Mouse (Mus musculus) adrenal gland, postnatal 36 days (tissue): ENCODE measurements around the gene Actr1a. TPM values are rescaled to one million over a fixed set of nuclear protein-coding genes. Genes with fewer than 3 reads are reported as not detected.
A peak's percentile ranks its signal among the peaks of the same experiment; 100 is the strongest.

Experiments used
- DNase-seq, 2 experiments: peaks; one replicate each; pipeline ENCODE4 v3.0.0; 2021; ENCODE audit warnings: mixed read lengths in 1 of 2
- total RNA-seq, 2 experiments: library from RNA; stranded (reverse); gene quantifications; 2 replicates each; pipeline ENCODE4 v1.2.3; 2021

Gene Actr1a
- total RNA-seq, 2 experiments from 2014 or later: 107 to 111 TPM

DNA sequence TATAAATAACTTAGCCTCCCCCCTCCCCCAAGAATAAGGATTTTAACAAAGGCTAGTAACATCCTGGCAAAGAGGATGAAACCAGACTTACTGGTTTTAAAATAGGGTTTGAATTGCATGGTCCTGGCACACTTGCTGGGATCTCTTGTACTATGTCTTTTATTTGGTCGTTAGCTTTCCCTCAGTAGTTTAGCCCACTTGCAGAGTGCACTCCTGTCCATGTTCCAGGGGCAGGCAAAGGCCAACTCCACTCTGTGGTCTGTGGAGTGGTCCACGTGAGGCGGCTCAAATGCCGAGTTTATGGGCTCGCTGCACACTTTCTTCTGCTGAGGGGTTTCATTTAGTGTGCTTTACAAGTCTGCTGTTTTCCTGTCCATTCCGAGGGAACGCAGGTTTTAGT is 4.3 kb upstream of the Actr1a start:
- no peak for DNase-seq

DNA sequence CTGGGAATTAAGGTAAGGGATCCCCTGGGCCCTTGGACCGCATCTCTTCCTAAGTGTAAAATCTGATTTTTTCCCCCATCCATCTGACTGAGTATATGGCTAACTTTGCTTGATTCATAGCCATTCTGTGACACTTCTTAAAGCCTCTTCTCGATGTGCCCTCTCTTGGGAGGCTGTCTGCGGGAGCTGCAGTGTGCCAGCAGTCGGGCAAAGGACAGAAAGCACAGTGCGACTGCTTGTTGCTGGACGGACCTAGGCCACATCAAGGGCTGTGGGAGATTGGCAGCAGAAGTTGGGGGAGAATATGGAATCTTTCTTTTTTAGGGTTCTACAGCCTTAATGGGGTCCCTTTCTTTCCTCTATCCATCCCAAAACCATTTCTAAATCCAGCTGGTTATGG is 3.8 kb upstream of the Actr1a start:
- no peak for DNase-seq

DNA sequence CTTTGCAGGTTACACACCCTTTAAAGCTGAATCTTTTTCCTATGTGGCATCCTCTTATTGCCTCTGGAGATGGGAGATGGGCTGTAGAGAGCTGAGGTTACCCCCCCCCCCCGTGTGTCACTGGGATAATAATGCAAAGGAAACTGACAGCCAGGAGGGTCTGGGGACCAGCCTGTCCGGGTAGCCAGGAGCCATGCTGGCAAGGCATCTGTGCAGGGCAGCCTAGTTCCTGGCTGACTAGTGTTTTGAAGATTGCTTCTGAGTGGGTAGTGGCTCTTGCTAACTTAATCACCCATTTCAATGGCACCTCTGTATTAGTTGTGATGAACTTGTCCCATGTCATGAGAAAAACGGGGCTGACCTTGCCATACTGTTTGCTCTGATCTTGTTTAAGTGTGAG is 2.9 kb upstream of the Actr1a start:
- DNase-seq: no peak

DNA sequence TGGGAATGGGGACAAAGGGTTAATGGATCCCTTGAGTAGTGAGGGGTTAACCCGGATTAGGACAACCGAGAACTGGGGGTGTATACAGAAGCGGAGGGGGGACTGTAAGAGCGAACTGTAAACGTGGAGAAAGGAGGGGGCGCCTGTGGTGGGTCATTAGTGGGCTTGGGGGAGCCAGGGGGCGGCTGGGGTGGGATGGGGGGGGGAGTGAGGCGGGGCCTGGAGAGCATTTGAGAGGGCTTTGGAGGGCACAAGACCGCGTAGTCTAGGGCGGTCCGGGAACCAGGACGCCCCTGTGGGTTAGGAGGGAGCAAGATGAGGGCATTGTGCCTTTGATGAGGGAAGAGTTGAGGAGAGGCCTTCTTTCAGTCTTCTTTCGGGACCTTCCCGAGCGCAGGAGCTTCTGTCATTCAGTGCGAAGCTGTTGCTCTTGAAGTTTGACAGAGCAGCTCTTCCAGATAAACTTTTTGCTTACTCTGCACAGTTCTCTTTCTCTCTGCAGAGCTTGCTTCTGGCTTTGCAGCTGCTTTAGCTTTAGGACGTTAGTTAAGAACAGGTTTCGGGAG is 2.0 kb upstream of the Actr1a start:
- DNase-seq: peak in 1 of 2 experiments; percentile 26

DNA sequence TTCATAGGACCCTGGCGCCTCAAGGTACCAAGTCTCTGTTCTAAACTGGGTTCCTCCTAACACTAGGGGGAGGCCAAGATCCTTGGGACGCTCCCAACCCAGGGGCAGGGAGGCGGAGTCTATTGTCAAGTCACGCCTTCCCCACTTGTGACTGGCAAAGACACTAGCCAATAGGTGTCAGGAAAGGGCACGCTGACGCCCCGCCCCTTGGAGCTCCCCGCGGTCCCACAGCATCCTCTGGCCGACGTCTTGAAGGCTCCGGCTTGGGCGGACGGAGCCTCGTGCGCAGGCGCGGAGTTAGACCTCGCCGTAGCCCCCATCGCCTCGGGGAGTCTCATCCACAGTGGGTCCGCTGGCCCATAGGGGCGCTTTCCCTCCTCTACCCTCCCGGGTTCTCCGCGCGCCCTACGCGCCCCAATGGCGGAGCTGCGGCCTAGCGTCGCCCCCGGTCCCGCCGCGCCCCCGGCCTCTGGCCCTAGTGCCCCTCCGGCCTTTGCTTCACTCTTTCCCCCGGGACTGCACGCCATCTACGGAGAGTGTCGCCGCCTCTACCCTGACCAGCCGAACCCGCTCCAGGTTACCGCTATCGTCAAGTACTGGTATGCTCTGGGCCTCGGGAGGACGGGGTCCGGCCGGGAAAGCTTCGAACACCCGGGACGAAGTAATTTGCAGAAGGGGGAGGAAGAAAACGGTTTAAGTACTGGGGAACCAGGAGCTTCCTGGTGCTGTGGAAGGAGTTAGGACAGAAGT is 1.3 kb upstream of the Actr1a start, which contains the start of gene Sufu:
Gene Sufu, plus strand, starts transcription at position 211 of the 750 bp plus-strand sequence.
- DNase-seq: peak; percentile 98

DNA sequence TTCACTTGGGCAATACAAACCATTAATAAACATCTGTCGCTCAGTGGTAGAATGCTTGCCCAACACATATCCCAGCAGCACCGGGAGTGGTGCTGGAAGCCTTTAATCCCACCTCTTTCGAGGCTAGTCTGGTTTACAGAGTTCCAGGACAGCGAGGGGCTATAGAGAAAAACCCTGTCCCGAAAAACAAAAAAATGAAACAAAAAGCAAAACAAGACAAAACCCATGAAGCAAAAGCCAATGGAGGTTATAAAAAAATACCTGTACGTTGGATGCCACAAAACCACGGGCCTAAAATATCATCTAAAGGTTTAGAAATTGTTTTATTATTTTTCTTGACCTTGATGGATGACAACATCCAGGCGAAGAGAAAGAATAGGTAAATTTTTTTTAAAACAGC is 561 bp upstream of the Actr1a start:
- no peak for DNase-seq

DNA sequence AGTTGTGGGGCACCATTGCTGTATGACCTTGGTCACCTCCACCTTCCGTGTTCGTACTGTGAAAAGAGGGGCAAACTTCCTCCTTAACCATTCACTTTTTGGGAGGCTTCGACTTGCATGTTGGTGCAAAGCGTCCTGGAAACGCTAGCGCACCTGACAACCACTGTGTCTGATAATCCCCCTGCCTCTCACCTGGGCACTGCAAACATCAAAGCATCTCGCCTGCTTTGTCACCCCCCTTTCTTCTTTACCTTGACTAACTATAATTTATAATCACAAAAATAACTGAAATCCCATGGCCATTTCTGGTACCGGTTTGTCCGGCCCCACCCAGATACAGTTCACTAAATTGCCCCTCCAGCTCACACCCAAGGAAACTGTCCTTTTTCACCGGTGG is 838 bp downstream of the Actr1a start:
- no peak for DNase-seq

DNA sequence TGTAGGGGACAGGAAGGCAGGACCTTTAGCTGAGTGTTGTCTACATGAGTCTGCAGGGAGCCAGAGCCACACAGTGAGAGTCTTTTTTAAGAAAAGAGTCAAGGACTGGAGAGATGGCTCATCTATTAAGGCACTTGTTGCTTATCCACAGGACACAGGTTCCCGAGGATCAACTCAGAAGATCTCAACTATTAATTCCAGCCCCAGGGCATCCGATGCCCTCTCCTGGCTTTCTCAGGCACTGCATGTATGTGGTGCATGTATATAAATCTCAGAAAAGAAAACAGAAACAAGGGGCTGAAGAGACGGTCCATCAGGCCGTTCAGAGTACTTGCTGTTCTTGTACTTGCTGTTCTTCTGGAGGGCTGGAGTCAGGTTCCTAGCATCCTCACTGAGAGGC is 3.5 kb downstream of the Actr1a start:
- DNase-seq: peak; percentile 48 to 56

DNA sequence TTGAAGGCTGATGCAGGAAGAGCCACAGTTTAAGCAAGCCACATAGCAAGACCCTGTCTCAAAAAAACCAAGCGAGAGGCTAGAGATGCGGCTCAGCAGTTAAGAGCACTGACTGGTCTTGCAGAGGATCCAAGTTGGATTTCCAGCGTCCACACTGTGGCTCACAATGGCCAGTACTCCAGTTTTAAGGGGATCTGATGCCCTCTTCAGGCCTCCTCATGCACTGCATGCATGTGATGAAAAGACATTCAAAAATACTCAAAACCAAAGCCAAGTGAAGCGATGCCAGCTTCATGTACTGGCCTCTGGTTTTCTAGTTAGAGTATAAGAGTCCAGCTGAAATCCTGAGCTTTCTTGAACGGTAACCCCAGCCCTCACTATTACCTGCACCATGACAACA is 5.7 kb downstream of the Actr1a start:
- DNase-seq: peak in 1 of 2 experiments; percentile 26

DNA sequence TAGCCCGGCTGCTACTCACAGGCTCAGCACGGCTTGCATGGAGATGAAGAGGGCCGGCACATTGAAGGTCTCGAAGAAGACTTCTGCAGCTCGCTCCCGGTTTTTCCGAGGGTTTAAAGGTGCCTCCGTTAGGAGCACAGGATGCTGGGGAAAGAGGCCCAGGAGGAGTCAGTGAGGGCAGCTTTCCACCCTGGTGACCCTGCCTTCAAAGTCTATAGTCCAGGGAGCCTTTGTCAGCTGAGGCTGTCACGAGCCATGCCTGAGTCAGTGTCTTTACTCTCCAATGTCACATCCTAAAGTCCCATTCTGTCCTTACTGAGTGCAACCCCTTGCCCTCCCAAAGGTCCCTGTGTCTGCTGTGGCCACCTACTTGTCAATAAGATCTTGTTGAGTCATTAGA is 13.3 kb downstream of the Actr1a start:
- DNase-seq: no peak

DNA sequence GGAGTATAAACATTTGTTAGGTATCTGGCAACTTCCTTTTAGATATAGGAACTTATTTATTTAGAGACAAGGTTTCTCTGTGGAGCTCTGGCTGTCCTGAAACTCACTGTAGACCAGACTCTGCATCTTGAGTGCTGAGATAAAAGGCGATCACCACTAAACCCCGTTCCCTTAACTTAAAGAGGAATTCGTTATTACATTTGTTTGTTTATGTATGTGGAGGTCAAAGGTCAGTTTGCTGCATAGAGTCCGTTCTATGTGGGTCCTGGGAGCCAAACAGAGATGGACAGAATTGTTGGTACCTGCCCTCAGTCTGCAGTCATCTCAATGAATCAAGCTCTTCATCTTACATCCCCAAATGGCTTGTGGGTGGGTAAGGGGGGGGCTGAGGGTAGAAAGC is 19.7 kb downstream of the Actr1a start:
- no peak for DNase-seq

DNA sequence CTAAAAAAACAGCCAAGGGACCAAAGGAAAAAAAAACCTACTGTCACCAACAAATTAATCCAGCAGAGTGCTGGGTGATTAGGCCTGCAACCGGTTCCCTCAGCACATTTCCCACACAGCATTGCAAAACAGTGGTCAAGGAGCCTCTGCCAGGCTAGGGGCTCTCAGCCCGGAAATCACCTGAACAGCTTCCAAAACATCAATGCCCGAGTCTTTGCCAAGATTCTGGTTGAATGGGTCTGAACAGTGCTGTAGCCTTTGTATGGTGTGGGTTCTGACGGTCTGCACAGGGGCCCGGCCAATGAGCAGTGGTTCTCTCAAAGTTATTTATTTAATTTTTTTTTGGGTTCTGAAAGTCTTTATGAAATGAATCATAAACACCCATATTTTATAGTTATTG is 20.1 kb downstream of the Actr1a start:
- DNase-seq: no peak

DNA sequence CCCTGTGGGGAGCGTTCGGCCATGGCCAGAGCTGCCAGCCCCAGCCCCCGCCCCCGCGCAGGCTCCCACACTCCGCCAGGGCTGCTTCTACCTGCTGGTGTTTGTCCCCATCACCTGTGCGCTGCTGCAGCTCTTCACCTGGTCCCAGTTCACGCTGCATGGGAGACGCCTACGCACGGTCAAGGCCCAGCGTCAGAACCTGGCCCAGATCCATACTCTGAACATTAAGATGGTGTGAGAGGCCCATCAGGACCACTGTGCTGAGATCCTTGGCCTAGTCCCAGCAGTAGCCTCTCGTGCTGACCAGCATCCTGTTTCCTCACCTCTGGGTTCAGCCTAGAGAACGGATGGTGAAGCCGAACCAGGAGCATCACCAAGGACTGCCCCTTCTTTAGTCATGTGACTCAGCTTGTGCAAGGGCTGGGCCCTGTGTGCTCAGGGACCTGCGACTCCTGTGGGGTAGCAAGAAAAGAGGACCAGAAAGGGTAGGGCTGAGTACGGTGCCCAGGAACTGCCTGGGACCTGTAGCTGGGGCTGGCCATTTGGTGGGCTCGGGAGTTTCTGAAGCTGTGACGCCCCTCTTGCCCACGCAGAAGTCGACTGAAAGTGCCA is 21.0 kb downstream of the Actr1a start:
- no peak for DNase-seq

DNA sequence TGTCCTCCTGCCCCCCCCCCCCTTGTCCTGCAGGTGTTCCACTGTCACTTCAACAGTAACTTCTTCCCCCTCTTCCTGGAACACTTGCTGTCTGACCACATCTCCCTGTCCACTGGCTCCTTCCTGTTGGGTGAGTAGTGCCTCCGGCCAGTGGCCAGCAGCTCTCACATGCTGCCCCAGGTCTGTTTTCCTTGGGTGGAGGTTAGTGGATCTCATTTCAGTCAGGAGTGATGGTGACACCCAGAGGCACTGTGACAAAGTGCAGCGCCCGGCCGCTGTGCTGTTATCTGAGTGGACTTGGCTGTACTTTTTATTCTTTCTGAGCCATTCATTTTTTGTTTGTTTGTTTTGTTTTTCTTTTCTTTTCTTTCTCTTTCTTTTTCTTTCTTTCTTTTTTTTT is 26.3 kb downstream of the Actr1a start:
- peak; percentile 74 to 78 for DNase-seq

DNA sequence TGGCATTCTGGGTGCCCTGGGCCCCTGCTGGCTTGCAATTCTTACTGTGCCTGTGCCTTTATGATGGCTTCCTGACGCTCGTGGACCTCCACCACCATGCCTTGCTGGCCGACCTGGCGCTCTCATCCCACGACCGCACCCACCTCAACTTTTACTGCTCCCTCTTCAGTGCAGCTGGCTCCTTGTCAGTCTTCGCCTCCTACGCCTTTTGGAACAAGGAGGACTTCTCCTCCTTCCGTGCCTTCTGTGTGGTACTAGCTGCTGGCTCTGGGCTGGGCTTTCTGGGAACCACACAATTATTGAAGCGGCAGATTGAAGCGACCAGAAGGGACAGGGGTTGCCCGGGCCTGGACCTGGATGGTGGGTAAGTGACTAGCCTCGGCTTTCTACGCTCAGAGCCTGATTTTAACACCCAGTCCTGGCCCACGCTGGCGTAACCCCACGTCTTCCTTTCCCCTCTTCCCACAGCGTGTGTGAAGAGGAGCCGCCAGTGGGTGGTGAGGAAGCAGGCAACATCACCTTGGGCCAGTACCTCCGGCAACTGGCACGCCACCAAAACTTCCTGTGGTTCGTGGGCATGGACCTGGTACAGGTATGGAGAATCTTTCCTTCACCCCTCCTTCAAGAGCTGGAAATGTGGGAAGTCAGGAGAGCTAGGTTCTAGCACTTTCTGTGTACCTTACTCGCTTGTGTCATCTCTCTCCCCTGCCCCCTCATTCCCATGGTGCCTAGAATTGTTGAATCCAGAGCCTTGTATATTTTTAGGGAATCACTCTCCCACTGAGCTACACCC is 27.6 kb downstream of the Actr1a start:
- DNase-seq: no peak

DNA sequence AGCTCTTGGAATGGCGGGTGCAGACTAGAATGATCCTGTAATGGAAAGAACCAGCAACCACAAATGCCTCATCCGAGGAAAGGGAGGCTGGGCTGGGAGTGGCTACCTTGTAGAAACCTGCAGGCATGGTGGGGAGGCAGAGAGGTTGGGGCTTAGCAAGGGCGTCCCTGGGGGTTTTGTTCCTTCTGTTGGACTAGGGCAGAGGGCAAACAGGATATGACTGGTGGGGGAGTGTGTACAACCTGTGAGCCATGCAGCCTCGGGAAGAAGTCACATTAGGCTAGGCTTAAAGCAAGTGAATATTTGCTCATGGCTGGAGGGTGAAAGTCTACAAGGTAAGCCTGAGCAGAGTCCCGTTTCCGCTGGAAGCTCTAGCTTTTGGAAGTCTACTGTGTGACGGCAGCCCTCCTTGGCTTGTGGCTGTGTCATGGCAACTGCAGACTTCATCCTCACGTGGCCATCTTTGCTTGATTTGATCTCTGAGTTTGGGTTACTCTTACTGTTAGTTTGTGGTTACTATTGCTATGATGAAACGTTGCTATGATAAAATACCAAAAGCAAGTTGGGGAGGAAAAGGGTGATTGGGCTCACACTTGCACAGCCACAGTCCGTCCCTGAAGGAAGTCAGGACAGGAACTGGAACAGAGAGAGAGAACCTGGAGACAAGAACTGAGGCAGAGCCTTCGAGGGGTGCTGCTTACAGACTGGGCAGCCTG is 32.1 kb downstream of the Actr1a start:
- DNase-seq: no peak

DNA sequence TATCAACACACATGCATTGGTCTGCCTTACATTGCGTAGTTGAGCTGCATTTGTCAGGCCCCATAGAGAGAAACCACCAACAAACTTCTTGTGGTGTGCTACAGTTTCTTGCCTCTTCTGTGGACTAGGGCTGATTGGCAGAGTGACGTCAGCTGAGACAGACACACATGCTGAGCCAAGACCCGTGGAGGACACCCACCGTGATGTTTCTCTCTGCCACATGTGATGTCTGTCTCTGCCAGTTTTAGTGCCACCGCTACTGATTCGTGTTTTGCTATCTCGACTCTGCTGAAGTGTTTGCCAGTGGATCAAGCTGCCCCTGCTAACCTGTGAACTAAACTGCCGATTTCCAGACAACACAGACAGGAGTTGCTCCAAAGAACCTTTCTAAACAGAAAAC is 33.4 kb downstream of the Actr1a start:
- no peak for DNase-seq

DNA sequence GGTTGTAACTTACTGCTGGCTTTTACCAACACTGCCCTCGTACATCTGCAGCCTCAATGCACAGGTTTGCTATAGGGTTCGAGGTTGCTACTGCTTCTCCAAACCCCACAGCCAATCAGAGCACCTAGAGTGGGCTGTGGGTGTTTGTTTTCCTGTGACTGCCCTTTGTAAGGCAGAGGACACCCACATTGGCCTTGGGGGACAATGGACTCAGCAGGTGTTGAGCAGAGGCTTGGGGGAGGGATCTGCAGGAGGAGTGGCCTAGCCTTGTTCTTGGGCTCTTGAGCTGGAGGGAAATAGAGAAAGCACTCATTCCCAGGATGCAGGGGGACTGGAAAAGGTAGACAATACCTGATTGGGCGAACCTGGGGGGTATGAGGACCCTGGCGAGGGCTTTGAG is 37.2 kb downstream of the Actr1a start:
- no peak for DNase-seq

DNA sequence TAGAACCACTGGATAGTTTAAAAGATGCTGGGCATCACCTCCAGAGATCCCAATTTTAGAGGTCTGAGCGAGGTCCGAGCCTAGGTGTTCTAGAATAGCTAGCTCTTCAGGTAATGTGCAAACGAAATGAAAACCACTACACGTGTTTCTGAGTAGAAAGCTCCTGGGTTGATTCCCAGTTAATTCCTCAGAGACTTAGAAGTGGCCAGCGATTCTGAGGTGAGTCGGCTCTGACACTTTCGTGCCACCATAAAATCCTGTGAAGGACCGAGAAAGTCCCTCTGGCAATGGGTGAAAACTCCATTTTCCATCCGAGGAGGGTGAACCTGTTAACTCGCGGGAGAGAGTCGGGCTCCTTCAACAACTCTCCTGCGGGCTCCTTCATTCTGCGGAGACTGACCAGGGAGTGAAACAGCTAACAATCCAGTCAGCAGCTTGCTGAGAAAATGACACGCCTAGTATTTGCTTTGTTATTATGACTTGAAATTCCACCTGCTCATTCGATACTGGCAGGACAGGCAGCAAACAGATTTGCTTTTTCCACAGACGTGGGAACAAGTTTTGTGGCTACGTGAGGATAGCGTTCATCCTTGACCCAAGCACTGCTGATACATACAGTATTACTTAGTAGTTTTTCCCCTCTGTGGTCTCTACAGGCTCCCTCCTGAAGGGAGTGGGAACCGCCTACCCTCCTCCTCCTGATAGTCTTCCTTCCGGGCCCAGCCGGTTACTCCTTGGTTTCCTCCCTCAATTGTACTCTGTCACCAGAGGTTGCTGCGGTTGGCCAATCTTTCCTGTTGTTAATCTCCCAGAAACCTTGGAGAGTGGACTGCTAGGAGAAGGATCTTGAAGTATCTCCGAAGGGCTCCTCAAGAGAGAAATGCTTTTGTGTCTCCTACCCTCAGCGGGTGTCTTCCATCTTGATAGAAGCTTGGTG is 37.9 kb downstream of the Actr1a start:
- no peak for DNase-seq

DNA sequence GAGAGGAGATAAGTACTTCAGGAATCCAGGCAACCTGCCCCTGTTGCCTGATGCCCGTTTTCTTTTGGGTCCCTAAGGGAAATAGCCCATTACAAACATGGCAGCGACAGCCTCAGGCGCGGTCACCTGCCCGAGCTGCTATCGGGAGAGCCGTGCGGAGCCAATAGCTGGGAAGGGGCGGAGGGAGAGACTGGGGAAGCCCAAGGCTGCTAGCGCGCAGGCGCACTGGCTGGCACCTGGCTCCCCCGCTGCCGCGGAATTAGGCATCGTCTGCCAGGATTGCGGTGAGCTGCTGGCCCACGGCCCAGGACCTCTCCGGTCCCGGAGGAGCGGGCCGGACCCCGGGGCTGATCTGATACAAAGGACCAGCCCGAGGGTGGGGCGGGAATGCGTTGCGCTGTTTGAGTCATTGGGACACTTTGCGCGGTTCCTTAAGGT is 38.8 kb downstream of the Actr1a start:
- peak; percentile 94 for DNase-seq
